Mouse (Mus musculus): ENCODE measurements around the gene Gfm2. TPM values are rescaled to one million over a fixed set of nuclear protein-coding genes. Genes with fewer than 3 reads are reported as not detected.

The Gfm2 gene
- total and polyA plus RNA-seq, 2 experiments = 25.9 to 41.1 TPM

- DNase-seq (ENCODE audit: extremely low read depth, low read depth, low spot score) = peak; percentile 94
- WGBS = 15% methylated on average over 10 of the region's 10 CpGs
- TF ChIP-seq POLR2A (IDR thresholded peaks at IDR 0.05; ENCODE audit: extremely low read depth, insufficient read depth, low read length) (no peak), CTCF (IDR thresholded peaks at IDR 0.05; ENCODE audit: low read depth, low read length) (no peak)
These were observed 86.7 kb downstream of the Gfm2 start for GRCm38 (mm10) chr13:97224341-97224982.

GRCm38 (mm10) chr13:97225130-97225529 is 87.4 kb downstream of the Gfm2 start:
- H3K27me3 ChIP-seq (ENCODE audit: control insufficient read depth, insufficient read depth, low read length) = no peaks in the 10 kb centered on the region
- 73% methylated on average over 17 of the region's 17 CpGs for WGBS
- H3K9ac ChIP-seq (ENCODE audit: low read depth, low read length) = no peak overlapping the region
- TF ChIP-seq CTCF (IDR thresholded peaks at IDR 0.05; ENCODE audit: low read depth, low read length) (no peak), POLR2A (IDR thresholded peaks at IDR 0.05; ENCODE audit: extremely low read depth, insufficient read depth, low read length) (no peak)
- peaks cover 10% of the 10 kb centered on the region for H3K4me1 ChIP-seq (ENCODE audit: control insufficient read depth, insufficient read depth, low read length)
- H3K36me3 ChIP-seq (ENCODE audit: control insufficient read depth, insufficient read depth, low read length) = no peaks in the 10 kb centered on the region
- H3K79me2 ChIP-seq (ENCODE audit: control insufficient read depth, insufficient read depth, low read length) = no peaks in the 10 kb centered on the region
- no peak overlapping the region for H3K4me3 ChIP-seq (ENCODE audit: insufficient read depth, low read depth, low read length)
- no peak for DNase-seq (ENCODE audit: extremely low read depth, low read depth, low spot score)
- peak overlapping the region; percentile 27; the same call in 1 of the 2 replicates for H3K27ac ChIP-seq (replicated peaks; ENCODE audit: insufficient read depth, low read depth, low read length)

More at GRCm38 (mm10) chr13:97224341-97224982, 86.7 kb downstream of the Gfm2 start:
- peak overlapping the region; percentile 92 for H3K27ac ChIP-seq (replicated peaks; ENCODE audit: insufficient read depth, low read depth, low read length)
- no peaks in the 10 kb centered on the region for H3K36me3 ChIP-seq (ENCODE audit: control insufficient read depth, insufficient read depth, low read length)
- no peaks in the 10 kb centered on the region for H3K27me3 ChIP-seq (ENCODE audit: control insufficient read depth, insufficient read depth, low read length)
- peaks cover 8% of the 10 kb centered on the region for H3K4me1 ChIP-seq (ENCODE audit: control insufficient read depth, insufficient read depth, low read length)
- H3K4me3 ChIP-seq (ENCODE audit: insufficient read depth, low read depth, low read length) = peak overlapping the region; percentile 17; the same call in 1 of the 2 replicates
- H3K9ac ChIP-seq (ENCODE audit: low read depth, low read length) = peak overlapping the region; percentile 47
- H3K79me2 ChIP-seq (ENCODE audit: control insufficient read depth, insufficient read depth, low read length) = no peaks in the 10 kb centered on the region

GRCm38 (mm10) chr13:97227795-97228194 is 90.1 kb downstream of the Gfm2 start:
- no peak overlapping the region for H3K9ac ChIP-seq (ENCODE audit: low read depth, low read length)
- 91% methylated on average over 3 of the region's 3 CpGs for WGBS
- TF ChIP-seq POLR2A (IDR thresholded peaks at IDR 0.05; ENCODE audit: extremely low read depth, insufficient read depth, low read length) (no peak), CTCF (IDR thresholded peaks at IDR 0.05; ENCODE audit: low read depth, low read length) (no peak)
- no peak for DNase-seq (ENCODE audit: extremely low read depth, low read depth, low spot score)
- H3K27ac ChIP-seq (replicated peaks; ENCODE audit: insufficient read depth, low read depth, low read length) = no peak overlapping the region
- H3K4me3 ChIP-seq (ENCODE audit: insufficient read depth, low read depth, low read length) = no peak overlapping the region
- no peaks in the 10 kb centered on the region for H3K27me3 ChIP-seq (ENCODE audit: control insufficient read depth, insufficient read depth, low read length)
- peaks cover 10% of the 10 kb centered on the region for H3K4me1 ChIP-seq (ENCODE audit: control insufficient read depth, insufficient read depth, low read length)
- no peaks in the 10 kb centered on the region for H3K36me3 ChIP-seq (ENCODE audit: control insufficient read depth, insufficient read depth, low read length)
- H3K79me2 ChIP-seq (ENCODE audit: control insufficient read depth, insufficient read depth, low read length) = no peaks in the 10 kb centered on the region

GRCm38 (mm10) chr13:97230101-97230500 is 92.4 kb downstream of the Gfm2 start:
- 21% methylated on average over 3 of the region's 3 CpGs for WGBS
- Histone ChIP-seq H3K4me3 (ENCODE audit: insufficient read depth, low read depth, low read length) (no peak overlapping the region), H3K27me3 (ENCODE audit: control insufficient read depth, insufficient read depth, low read length) (no peaks in the 10 kb centered on the region), H3K36me3 (ENCODE audit: control insufficient read depth, insufficient read depth, low read length) (no peaks in the 10 kb centered on the region), H3K9ac (ENCODE audit: low read depth, low read length) (no peak overlapping the region), H3K27ac (replicated peaks; ENCODE audit: insufficient read depth, low read depth, low read length) (no peak overlapping the region), H3K4me1 (ENCODE audit: control insufficient read depth, insufficient read depth, low read length) (peaks cover 2% of the 10 kb centered on the region; the same call in 1 of the 2 replicates), H3K79me2 (ENCODE audit: control insufficient read depth, insufficient read depth, low read length) (no peaks in the 10 kb centered on the region)
- no peak for TF ChIP-seq CTCF (IDR thresholded peaks at IDR 0.05; ENCODE audit: low read depth, low read length)
- TF ChIP-seq POLR2A (IDR thresholded peaks at IDR 0.05; ENCODE audit: extremely low read depth, insufficient read depth, low read length) = no peak
- peak; percentile 76 for DNase-seq (ENCODE audit: extremely low read depth, low read depth, low spot score)

Other genes with a start within 250 kb of the Gfm2 start
- 2.1 and 3.4 TPM in 2 replicates for gene Gcnt4, start 213.2 kb upstream of the Gfm2 start, total RNA-seq (2014; rRNA removed)
- gene Gcnt4, start 213.2 kb upstream of the Gfm2 start, polyA plus RNA-seq (2012; rRNA removed) = 0.75 and 1.1 TPM in 2 replicates
- gene 1700029F12Rik, start 103.6 kb upstream of the Gfm2 start, total RNA-seq (2014; rRNA removed) = not detected in 2 replicates
- gene 1700029F12Rik, start 103.6 kb upstream of the Gfm2 start, polyA plus RNA-seq (2012; rRNA removed) = not detected in 2 replicates
- under 0.01 and 0.07 TPM in 2 replicates for gene Fam169a, start 70.7 kb upstream of the Gfm2 start, total RNA-seq (2014; rRNA removed)
- gene Fam169a, start 70.7 kb upstream of the Gfm2 start, polyA plus RNA-seq (2012; rRNA removed) = not detected in 2 replicates
- not detected in 2 replicates for gene Gm6169, start 38.7 kb upstream of the Gfm2 start, total RNA-seq (2014; rRNA removed)
- not detected in 2 replicates for gene Gm6169, start 38.7 kb upstream of the Gfm2 start, polyA plus RNA-seq (2012; rRNA removed)
- gene Nsa2, start within 50 bp of the Gfm2 start, total RNA-seq (2014; rRNA removed) = 30.4 and 37.3 TPM in 2 replicates
- gene Nsa2, start within 50 bp of the Gfm2 start, polyA plus RNA-seq (2012; rRNA removed) = 12.9 and 15.3 TPM in 2 replicates
- 41.4 and 48.1 TPM in 2 replicates for gene Hexb, start 60.4 kb downstream of the Gfm2 start, total RNA-seq (2014; rRNA removed)
- gene Hexb, start 60.4 kb downstream of the Gfm2 start, polyA plus RNA-seq (2012; rRNA removed) = 43.1 and 54.7 TPM in 2 replicates
- gene Enc1, start 103.2 kb downstream of the Gfm2 start, total RNA-seq (2014; rRNA removed) = 2.3 and 2.6 TPM in 2 replicates
- gene Enc1, start 103.2 kb downstream of the Gfm2 start, polyA plus RNA-seq (2012; rRNA removed) = 1.3 TPM in 2 replicates

All from liver, adult 2 months (tissue).